In the genomic region with DNA sequence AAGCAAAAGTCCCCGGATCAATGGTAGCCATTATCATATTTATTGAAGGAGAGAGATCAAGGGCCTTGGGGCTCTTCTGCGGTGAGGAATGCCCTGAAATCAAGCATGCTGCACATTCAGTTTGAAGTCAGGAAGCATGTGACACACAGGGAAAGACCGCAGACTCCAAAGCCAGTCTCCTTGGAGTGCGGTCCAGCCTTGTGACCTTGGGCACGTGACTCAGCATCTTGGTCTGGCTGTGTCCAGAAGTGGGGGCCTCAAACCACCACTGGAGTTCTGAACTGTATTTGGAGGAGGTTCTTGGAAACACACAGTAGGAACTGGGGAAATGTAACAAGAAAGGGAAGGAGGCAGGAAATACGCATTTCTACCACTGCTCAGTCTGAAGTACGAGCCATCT, we compare ENCODE assay signal across 31 mouse cellular contexts.
DNase-seq lines count a peak whose midpoint lies in the region; ATAC-seq lines count a peak whose summit lies in the region.
"Had no signal": no experiment of that assay in that cellular context is flagged by ENCODE, and none has a peak within 500 bp of the region (broad histone marks: within the 10 kb centered on the region; RNA-seq: fewer than 3 reads in every experiment).

No protein-coding gene starts in this region.

- H3K4me3 ChIP-seq in forebrain, embryonic 16.5 days (replicated peaks; ENCODE audit: low read length) = no peak overlapping the region
- H3K4me3 ChIP-seq: erythroblast, embryonic 14.5 days; heart, adult 2 months; heart, embryonic 13.5 days; hindbrain, embryonic 12.5 days; intestine, embryonic 15.5 days; limb, embryonic 13.5 days; liver, embryonic 12.5 days; midbrain, embryonic 13.5 days; neural tube, embryonic 13.5 days had no signal

- H3K36me3 ChIP-seq in forebrain, embryonic 16.5 days (ENCODE audit: control insufficient read depth, insufficient read depth) = no peaks in the 10 kb centered on the region
- H3K36me3 ChIP-seq: heart, embryonic 13.5 days; hindbrain, embryonic 12.5 days; intestine, embryonic 15.5 days; limb, embryonic 13.5 days; liver, embryonic 12.5 days; midbrain, embryonic 13.5 days; neural tube, embryonic 13.5 days had no signal

- H3K4me1 ChIP-seq in forebrain, embryonic 16.5 days (replicated peaks; ENCODE audit: control insufficient read depth, insufficient read depth, low read length) = peaks cover 10% of the 10 kb centered on the region
- H3K4me1 ChIP-seq: hindbrain, embryonic 12.5 days; intestine, embryonic 15.5 days; midbrain, embryonic 13.5 days had no signal

- ATAC-seq in hematopoietic stem cell, adult 5-6 weeks (replicated peaks in 1 of 2; ENCODE audit: insufficient read depth in 1 of 2, low FRiP score in 2 of 2, low TSS enrichment in 1 of 2, low read depth in 1 of 2, poor library complexity in 2 of 2, severe bottlenecking in 2 of 2) = peak; percentile 28 to 42; a peak in 2 of 4 replicates
- no peak for ATAC-seq in forebrain, embryonic 16.5 days
- ATAC-seq: hindbrain, postnatal 0 days; intestine, embryonic 15.5 days; liver, embryonic 12.5 days; liver, postnatal 0 days; midbrain, embryonic 13.5 days had no signal

- peak; percentile 7 to 48 for DNase-seq in kidney, postnatal 25 days
- no peak for DNase-seq in kidney, postnatal 10 days
- DNase-seq in ZHBTc4 (ENCODE audit: low read depth, low spot score) = peak; percentile 27
- DNase-seq in adrenal gland, postnatal 14 days = peak; percentile 63
- no peak for DNase-seq in gastrocnemius, postnatal 10 days
- DNase-seq in embryo, embryonic 10 days (ENCODE audit: low spot score) = no peak
- DNase-seq: B cell, adult 2 months; cerebellum, adult 11-12 months; cerebellum, adult 9-11 months; gastrocnemius, postnatal 14 days; heart, adult 2 months; heart, postnatal 14 days; kidney, adult 9 months; kidney, postnatal 4 days; liver, postnatal 0 days; lung, postnatal 36 days; spleen, adult 18-20 months; thymus, adult 18-20 months; thymus, postnatal 4 days had no signal

- no peak overlapping the region for H3K4me2 ChIP-seq in forebrain, embryonic 16.5 days (ENCODE audit: low read length)
- H3K4me2 ChIP-seq: heart, embryonic 13.5 days; hindbrain, embryonic 12.5 days; intestine, embryonic 15.5 days; limb, embryonic 13.5 days; liver, embryonic 12.5 days; midbrain, embryonic 13.5 days; neural tube, embryonic 13.5 days had no signal

- H3K27me3 ChIP-seq in forebrain, embryonic 16.5 days (replicated peaks; ENCODE audit: control insufficient read depth, insufficient read depth, low read length) = no peaks in the 10 kb centered on the region
- H3K27me3 ChIP-seq: heart, embryonic 13.5 days; hindbrain, embryonic 12.5 days; intestine, embryonic 15.5 days; limb, embryonic 13.5 days; liver, embryonic 12.5 days; neural tube, embryonic 13.5 days had no signal

- no peak overlapping the region for H3K27ac ChIP-seq in forebrain, embryonic 16.5 days (ENCODE audit: low read length)
- H3K27ac ChIP-seq: heart, adult 2 months; heart, embryonic 13.5 days; hindbrain, embryonic 12.5 days; hindbrain, postnatal 0 days; intestine, embryonic 15.5 days; limb, embryonic 13.5 days; liver, embryonic 12.5 days; midbrain, embryonic 13.5 days; neural tube, embryonic 13.5 days; stomach, postnatal 0 days had no signal

- no peak overlapping the region for H3K9ac ChIP-seq in forebrain, embryonic 16.5 days (replicated peaks; ENCODE audit: low read depth, low read length)
- H3K9ac ChIP-seq: heart, embryonic 13.5 days; hindbrain, embryonic 12.5 days; intestine, embryonic 15.5 days; limb, embryonic 13.5 days; liver, embryonic 12.5 days; liver, postnatal 0 days; midbrain, embryonic 13.5 days; neural tube, embryonic 13.5 days had no signal

- H3K9me3 ChIP-seq in forebrain, embryonic 16.5 days (ENCODE audit: control insufficient read depth, low read length) = no peaks in the 10 kb centered on the region
- H3K9me3 ChIP-seq: heart, embryonic 13.5 days; hindbrain, embryonic 12.5 days; intestine, embryonic 15.5 days; limb, embryonic 13.5 days; liver, embryonic 12.5 days; midbrain, embryonic 13.5 days; neural tube, embryonic 13.5 days had no signal

- 86% methylated on average over 7 of the region's 7 CpGs for WGBS in forebrain, embryonic 16.5 days

Comparison
In these comparisons a context has a peak if more than half of its experiments do, and no peak if none do; other contexts are left out.
1. DNase-seq: peak in kidney, postnatal 25 days (2 of 2), ZHBTc4 (single experiment) and adrenal gland, postnatal 14 days (single experiment); none in kidney, postnatal 10 days (single experiment), gastrocnemius, postnatal 10 days (single experiment) and embryo, embryonic 10 days (single experiment).